Mouse (Mus musculus) fat pad, adult 2 months (tissue): ENCODE results near the gene Eif6.

ENCODE experiments used
- DNase-seq: peaks from one replicate; pipeline ENCODE4 v3.0.0-alpha.2; 2011; ENCODE audit warnings: low read depth, low spot score; ENCODE audit errors: extremely low read depth

The Eif6 gene

DNA sequence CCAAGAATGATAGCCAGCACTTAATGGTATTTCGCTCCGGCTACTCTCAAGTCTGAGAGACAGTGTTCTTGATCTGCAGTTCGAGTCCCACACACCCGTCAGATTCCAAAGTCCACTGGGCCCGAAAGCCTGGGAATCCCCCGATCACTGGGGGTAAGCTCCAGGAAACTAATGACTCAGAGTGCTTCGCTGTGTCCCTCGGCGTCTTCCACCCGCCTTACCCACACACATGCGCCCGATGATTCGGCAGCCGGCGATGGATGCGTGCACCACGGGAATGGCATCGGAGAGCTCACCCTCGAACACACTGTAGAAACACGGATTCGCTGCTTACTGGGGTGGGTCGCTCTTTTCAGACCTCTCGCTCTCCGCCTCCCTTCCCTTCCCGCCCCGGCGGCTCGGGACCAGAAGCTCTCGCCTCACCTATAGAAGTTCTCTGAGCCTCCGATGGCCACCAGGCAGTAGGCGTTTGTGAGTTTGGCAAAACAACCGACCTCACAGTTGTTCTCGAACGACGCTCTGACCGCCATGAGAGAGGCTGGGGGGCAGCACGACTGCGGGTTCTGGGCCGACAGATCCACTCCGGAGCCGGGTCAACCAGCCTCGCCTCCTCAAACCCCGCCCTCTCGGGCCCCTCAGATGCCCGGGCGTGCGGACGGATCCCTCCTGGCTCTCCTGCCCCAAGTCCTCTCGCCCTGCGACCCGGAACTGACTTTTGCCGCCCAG is 658 bp downstream of the Eif6 start:
- DNase-seq, result no peak

DNA sequence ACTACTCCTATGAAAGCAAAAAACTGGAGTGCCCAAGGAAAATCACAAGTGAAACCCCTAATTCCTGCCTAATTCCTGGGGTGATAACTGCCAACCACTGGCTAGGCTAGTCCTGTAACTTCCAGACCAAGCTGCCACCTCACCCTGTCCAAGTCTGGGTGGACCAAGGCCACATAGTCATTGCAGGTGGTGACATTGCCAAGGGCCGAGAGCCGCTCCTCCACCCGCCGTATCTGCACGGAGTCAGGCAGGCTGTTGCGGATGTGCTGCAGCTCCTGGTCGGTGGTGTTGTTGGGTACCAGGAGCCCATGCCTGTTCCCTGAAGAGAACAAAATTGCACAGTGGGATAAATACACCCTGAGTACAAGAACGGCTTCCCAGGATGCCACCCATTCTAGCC is 3.0 kb downstream of the Eif6 start:
- DNase-seq, result no peak

DNA sequence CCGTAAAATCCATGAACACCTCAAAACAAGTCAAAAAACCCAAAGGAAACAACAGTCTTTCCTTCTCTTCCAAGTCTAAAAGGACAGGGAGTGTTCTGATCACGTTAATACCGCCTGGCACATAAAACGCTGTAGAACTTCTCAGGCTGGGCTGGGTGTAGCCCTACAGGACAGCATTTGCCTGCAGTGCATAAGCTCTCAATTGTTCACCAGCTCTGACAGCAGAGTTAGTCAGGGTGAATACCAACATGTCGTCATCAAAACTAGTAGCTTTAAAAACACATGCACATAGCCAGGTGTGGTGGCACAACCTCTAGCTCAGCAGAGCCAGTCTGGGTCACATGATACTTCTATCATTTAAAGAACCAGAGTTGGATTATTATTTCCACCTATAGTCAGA is 5.9 kb downstream of the Eif6 start:
- peak; percentile 59 for DNase-seq

DNA sequence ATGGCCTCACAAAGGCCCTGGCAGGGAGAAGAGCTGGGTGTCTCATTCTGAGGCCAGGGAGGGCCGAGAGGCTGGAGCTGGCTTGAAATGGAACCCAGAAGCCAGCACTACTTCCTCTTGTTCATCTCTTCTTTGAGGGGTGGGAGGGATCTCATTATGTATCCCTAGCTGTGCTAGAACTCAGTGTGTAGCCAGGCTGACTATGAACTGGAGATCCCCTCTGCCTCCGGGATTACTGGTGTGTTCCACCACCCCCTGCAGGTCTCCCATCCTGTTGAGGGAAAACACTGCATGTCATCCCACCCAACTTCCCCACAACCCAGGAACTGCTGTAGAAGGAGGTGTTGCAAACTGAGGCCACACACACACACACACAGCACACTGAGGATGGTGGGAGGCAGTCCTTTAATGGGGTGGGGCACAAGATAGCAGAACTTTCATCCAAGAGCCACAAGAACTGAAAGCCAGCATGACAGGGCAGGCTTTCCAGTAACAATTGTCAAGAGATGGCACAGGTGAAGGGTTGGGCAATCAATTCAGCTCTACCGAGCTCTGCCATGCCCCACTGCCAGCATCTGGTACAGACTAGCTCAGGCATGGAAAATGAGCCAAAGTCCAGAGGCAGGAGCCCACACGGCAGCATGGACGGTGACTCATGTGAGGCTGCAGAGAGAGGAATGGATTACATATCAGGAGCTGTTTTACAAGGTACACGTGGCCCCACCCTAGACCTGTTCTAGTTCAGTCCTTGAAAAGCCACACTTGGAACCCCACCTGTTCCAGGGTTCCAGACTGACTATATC is 7.1 kb downstream of the Eif6 start:
- peak; percentile 84 for DNase-seq

DNA sequence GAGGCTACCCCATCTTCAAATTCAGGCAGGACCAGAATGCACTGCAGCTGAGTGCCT is 7.5 kb downstream of the Eif6 start, which contains the start of gene BC029722:
BC029722 (minus strand) TSS at position 35 of the 57 bp plus-strand sequence.
- DNase-seq, result no peak

DNA sequence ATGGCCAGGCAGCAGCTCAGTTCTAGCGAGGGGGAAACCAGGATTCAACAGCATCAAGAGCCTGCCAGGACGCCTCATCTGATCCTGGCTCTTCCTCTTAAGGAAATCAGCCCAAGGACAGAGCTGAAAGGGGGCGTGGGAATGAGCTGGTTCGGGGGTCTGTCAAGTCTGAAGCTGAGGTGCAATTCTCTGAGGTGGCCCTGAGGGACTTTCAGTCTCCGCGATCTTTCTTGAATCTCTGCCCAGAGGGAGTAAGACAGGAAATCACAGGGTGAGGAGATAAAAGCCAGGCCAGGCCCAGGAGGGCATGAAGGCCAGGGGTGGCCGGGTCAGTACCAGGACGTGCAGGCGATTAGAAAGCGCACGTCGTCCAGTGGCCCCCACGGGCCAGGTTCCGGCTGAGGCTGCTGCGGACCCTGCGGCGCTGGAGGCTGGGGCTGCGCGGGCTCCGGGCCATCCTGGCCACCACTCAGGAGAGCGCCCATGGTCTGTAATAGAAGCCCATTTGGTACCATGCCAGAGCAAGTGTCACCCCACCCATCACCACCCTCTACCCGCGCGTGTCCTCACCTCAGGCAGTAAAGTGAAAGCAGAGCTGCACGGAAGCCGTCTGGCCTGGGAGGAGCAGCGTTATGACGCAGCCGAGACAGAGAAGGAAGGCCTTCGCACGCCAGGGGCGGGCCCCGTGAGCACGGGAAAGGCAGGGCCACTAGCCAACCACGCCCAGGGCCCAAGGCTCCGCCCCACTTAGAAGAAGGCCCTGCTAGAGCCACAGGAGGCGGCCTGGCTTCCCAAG is 7.9 kb downstream of the Eif6 start:
- no peak for DNase-seq

DNA sequence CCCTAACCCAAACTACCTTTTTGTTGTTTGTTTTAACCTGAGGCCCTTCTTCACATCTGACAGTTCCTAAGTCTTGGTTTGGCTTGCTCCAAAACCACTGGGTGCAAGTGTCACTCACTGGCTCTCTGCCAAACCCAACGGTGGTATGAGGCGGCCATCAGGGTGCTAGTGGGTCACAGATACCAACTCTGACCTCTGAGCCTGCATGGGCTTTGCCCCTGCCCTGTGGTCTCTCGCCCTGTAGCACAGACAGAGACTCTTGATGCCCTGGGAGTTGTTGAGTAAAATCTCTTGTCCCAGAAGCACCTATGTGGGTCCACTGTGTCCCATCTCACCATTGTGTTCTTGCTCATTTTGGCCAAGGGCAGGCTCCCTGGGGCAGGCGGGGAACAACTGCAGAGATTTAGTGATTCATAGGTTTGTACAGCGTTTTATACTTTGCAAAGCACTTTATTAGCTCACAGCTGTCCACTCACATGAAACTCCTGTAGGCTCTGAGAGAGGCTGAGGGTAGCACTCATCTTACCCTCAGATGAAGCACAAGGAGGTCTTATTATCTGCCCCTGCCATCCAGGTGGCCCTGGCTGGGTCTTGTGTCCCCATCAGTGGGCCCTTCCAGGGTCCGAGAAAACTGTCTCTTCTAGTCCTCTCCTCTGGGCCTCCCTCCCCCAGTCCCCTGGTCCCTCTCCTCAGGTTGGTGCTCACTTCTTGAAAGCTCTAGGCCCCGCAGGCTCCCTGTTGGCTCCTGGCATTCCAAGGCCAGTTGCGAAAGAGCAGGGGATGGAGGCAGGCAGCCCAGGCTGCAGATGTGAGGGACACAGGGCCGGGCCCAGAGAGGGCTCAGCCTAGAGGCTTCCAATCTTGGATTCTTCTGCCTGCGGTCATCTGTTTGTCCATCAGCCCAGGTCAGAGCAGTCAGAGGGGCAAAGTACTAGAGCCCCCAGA is 9.2 kb downstream of the Eif6 start:
- DNase-seq, result no peak

DNA sequence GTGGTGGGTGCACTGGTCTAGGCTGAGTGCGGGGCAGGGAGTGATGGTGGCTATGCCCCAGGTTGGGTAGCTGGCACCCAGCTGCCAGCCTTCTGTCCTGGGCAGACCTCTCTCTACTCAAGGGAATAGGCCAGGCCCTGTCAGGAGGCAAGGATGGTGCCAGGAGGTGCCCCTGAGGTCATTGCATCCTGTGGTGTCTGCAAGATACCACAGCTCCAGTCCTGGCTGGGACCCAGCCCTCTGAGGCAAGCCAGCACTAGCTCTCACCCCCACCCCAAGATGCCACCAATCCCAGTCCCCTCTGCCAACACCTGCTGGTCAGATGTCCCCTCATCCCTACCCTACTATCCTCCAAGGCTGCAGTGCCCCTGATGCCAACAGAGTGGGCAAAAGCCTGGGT is 10.5 kb downstream of the Eif6 start:
- DNase-seq, result no peak

DNA sequence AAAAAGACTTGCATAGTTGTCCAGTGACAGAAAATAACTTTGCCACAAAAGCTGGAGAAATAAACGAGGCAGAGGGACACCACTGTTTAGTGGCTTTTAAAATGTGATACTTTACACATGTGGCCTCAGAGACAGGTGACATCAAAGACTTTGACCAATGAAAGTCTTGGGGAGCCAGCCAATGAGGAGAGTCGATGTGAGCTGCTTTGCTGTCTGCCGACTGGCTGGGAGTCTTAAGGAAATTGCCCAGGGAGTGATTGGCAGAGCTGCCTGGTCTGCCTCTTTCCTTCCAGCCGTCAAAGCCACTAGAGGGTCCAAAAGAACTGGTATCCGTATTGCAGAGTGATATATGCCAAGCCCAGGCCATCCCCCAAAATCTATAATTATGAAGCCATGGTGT is 11.9 kb downstream of the Eif6 start:
- no peak for DNase-seq

DNA sequence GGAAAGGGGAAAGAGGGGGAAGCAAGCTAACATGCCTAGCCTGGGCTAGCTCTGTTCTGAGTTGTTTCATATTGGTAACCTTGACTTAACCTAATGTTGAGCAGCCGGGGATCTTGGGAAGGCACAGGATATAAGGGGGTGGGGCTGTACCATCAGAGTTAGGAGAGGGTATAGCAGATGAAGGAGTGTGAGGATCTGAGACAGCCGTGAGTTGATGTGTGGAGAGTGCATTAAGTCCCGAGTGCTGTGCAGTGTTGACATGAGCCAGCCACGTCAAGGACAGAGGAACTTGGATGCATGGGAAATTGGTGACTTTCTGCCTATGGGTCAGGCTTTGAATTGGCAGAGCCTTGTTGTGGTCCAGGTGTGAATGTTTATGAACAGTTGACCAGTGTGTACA is 14.1 kb downstream of the Eif6 start:
- no peak for DNase-seq

DNA sequence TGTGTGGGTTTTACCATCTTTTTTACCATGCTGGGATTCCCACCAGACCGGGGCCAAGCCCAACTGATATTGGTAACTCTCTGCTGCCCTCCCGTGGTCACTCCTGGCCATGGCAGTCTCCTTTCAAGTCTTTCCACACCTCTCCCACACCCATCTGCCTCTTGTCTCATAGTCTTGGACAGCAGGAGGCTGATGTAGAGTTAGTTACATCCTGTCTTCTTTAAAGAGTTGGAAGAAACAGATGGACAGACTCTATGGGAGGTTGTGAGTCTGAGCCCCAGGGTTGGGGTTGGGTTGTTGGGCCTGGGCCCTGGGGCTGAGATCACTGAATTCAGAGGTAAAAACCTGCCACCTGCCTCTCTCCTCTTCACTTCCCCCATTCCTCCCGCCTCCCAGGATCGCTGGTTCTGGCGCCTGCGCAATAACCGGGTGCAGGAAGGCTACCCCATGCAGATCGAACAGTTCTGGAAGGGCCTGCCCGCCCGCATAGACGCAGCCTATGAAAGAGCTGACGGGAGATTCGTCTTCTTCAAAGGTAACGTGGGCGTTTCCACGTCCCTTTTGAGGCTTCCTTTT is 14.8 kb downstream of the Eif6 start:
- no peak for DNase-seq

DNA sequence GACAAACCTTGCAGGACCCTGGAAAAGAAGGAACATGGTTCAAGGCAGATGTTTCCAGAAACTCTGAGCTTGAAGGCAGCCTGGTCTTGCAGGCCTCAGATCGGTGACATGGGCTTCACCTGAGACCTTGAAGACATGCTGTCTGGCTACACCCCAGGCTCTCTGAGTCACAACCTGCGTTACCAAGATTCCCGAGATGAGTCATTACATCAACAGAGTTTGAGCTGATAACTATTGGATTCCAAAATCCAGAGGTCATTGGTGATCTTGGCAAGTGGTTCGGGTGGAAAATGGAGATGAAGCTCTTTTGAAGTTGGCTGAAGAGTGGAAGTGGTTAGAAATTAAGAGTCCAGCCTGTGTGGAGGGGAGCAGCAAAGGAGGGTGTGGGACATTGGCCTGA is 17.1 kb downstream of the Eif6 start:
- no peak for DNase-seq

DNA sequence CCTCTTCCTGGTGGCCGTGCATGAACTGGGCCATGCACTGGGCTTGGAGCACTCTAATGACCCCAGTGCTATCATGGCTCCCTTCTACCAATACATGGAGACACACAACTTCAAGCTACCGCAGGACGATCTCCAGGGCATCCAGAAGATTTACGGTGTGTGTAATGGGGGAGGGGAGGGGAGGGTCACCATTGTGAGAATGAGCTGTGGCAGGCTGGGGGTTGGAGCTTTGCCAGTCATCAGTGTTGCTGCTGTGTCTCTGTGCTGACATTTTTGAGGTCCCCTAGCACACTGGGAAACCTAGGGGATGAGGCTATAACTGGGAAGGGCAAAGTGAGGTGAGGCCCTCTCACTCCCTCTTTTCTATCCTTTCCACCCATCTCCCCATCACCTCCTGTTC is 19.3 kb downstream of the Eif6 start:
- no peak for DNase-seq

DNA sequence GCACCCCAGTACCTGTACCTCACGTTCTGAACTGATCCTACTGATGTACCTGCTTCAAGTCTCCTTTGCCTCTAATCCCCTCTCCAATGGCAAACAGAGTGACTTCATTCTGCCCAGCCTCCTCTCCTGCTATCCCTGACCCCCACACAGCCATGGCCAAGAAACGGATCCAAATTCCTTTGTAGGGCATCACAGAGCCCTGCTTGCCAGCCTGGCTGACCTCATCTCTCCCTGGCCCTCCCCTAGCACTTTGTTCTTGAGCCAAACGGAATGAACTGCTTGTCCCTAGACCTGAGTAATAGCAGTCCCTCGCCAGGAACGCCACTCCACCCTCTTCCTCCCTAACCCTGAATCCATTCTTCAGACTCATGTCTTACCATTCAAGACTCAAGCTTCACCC is 20.2 kb downstream of the Eif6 start:
- no peak for DNase-seq

DNA sequence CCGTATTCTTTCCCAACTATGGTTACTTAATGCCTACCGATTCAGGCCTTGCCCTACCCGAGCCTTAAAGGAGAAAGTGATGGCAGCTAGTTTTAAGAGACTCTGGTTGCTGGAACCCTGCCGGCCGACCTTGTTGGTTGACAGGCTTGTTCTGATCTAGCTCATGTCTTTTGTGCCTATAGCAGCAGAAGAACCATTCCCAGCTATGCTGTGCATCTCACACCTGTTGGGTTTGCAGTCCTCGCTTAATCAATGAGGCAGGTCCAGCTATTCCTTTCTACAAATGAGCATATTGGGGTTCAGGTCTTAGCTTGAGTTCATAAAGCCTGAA is 20.8 kb downstream of the Eif6 start:
- DNase-seq, result no peak

DNA sequence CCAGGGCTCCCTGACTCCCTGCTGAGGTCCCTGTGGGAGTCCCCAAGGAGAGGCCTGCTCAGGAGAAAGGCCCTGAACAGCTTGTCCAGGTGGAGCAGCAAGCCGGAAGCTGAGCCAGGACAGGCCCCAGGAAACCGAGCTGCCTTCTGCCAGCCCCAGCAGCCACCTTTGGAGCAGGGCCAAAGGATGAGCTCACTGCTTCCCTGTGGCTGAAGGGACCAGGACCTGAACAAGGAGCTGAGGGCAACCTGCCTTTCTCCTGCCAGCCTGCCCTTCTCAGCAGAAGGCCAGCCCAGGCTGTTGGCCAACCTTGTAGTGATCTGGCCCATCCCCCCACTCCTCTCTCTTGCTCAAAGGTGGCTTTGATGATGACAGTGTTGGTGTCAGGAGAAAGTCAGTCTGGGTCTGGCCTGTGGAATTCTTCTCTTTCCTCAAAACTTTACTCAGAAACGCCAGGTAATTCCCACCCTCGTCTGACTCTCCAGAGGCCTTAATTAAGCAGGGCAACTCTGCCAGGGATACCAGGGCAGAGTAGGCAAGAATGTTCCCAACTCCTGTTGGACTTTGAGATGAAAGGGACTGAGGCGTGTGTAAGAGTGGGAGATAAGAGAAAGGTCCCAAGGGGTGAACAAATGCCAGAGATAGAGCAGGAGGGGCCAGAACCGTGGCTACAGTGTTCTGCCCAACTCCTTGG is 21.3 kb downstream of the Eif6 start:
- no peak for DNase-seq

DNA sequence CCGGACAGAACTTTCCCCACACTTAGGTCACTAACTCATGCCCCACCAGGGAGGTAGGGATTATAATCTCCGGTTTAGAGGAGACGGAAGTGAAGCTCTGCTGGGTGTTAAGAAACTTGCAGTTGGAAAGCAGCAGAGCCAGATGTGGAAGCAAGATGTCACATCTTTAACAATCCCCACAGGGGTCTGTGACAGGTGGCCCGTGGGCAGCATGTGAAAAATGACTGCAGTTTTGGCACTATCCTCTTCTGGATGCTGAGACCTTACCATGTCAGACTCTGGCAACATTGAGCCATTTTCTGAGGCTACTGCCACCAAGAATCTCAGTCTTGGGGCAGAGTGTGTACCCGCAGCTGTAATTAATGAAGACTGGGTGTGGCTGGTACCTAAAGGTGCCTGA is 22.7 kb downstream of the Eif6 start:
- no peak for DNase-seq

DNA sequence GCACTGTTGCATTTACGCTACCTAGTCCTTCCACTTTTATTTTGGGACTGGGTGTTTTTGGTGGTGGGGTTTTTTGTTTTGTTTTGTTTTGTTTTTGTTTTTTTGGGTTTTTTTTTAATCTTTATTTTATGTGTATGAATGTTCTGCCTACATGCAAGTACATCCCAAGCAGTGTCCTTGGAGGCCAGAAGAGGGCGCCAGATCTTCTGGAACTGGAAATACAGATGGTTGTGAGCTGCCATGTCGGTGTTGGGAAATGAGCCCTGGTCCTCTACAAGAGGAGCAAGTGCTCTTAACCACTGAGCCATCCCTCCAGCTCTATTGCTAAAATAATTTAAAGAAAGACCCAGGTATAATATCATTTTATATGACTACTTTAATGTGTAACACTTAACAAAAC is 24.0 kb downstream of the Eif6 start:
- no peak for DNase-seq

DNA sequence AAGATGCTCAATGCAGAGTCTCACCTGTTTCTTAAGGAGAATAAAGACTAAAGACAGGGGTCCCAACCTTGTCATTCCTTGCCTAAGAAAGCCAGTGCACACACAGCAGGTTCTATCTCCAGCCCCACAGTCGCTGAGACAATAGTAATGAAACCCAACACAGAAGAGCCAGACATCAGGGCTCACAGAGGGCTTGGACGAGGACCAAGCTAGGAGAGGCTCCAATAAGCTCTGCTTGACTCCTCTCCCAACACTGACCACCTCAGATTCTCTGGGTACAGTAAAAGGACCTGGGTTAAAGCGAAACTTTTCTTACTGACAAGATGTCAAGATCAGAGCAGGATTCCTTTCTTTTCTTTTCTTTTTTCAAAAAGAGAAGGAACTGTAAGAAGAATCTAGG is 28.1 kb downstream of the Eif6 start:
- DNase-seq, result no peak

DNA sequence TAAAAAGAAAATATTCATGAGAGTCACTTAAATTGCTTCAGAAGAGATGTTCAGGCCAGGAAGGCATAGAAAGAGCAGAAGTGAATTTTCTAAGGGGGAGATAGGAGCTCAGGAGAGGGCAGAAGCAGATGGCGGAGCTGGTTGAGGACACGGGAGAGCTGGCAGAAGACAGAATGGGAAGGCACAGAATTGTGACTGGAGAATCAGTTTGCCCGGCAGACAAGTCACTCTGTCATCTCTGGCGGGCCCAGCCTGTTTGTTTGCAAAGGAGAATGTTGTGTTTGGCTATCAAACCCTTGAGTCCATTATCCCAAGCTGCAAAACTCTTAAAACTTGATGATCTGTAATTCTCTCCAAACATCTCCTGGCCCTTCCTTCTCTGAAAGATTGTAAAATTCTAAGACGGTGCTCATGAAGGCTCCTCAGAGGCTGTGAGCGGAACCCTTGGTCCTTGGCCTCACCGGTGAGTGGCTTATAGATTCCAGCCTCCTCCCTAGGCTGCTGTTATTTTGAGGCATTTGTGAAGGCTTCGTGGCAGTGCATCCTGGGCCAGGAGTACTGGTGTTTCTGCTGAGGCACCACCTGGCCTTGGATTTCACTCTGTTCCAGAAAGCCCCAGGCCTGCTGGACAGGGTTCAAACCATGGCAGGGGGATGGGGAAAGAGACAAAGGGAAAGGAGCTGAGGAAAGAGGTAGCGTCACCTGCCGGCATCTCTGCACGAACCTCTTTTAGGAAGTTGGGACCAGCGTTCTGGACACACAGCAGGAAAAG is 31.9 kb downstream of the Eif6 start:
- DNase-seq, result no peak
